28 mouse cellular contexts compared by ENCODE assay signal in the genomic region with DNA sequence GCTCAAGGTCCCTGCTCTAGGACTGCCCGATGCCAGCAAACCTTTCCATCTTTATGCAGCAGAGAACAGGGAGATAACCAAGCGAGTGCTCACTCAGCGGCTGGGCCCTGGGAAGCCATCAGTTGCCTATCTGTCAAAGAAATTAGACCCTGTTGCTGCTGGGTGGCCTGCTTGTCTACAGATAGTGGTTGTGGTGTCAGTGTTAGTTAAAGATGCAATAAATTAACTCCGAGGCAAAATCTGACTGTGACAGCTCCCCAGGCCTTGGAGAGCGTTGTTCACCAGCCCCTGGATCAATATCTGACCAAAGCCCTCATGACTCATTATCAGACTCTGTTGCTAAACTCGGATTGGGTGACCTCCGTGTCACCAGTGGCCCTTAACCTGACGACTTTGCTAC.
DNase-seq lines count a peak whose midpoint lies in the region; ATAC-seq lines count a peak whose summit lies in the region.
"Had no signal": no experiment of that assay in that cellular context is flagged by ENCODE, and none has a peak within 500 bp of the region (broad histone marks: within the 10 kb centered on the region; RNA-seq: fewer than 3 reads in every experiment).

No protein-coding gene starts in this region.

- no peaks in the 10 kb centered on the region for H3K9me3 ChIP-seq in liver, embryonic 12.5 days (replicated peaks)
- H3K9me3 ChIP-seq: heart, embryonic 13.5 days; hindbrain, embryonic 10.5 days; hindbrain, embryonic 15.5 days; kidney, embryonic 15.5 days; midbrain, embryonic 12.5 days; neural tube, embryonic 13.5 days had no signal

- H3K4me3 ChIP-seq in liver, embryonic 12.5 days = no peak overlapping the region
- H3K4me3 ChIP-seq: erythroblast, embryonic 14.5 days; heart, embryonic 13.5 days; hindbrain, embryonic 10.5 days; hindbrain, embryonic 15.5 days; kidney, embryonic 15.5 days; layer of hippocampus, adult 2 months; left cerebral cortex, adult 2 months; midbrain, embryonic 12.5 days; neural tube, embryonic 13.5 days had no signal

- peak; percentile 50 to 79 for DNase-seq in adrenal gland, adult (ENCODE audit: inconsistent age in 2 of 2, low spot score in 1 of 2)
- DNase-seq in adrenal gland, postnatal 4 days (ENCODE audit: low spot score in 2 of 2) = no peak
- DNase-seq in adrenal gland, postnatal 36 days = peak; percentile 53
- no peak for DNase-seq in cerebellum, postnatal 36 days
- no peak for DNase-seq in cerebellum, adult 9-10 months
- DNase-seq: cerebellum, adult 2 months; forebrain, postnatal 0 days; heart, postnatal 14 days; kidney, adult 18-20 months; kidney, postnatal 25 days; left cerebral cortex, postnatal 4 days; lung, embryonic 14.5 days; lung, postnatal 14 days; right cerebral cortex, postnatal 14 days had no signal

- 42% methylated on average over 8 of the region's 8 CpGs for WGBS in liver, embryonic 12.5 days (ENCODE audit: insufficient replicate concordance)

- ATAC-seq in liver, embryonic 12.5 days = peak; percentile 49; the same call in 1 of the 2 replicates
- peak; percentile 93 for ATAC-seq in megakaryocyte progenitor cell, adult 5-6 weeks (replicated peaks; ENCODE audit: poor library complexity)
- no peak for ATAC-seq in CD4-positive, CD25-positive, alpha-beta regulatory T cell, adult 4 months
- ATAC-seq: forebrain, postnatal 0 days; inflammation-experienced regulatory T-cells, adult 6 months; Patski had no signal

- no peak overlapping the region for H3K4me2 ChIP-seq in liver, embryonic 12.5 days
- H3K4me2 ChIP-seq: heart, embryonic 13.5 days; hindbrain, embryonic 15.5 days; kidney, embryonic 15.5 days; lung, embryonic 14.5 days; midbrain, embryonic 12.5 days; neural tube, embryonic 13.5 days had no signal

- H3K36me3 ChIP-seq in liver, embryonic 12.5 days = no peaks in the 10 kb centered on the region
- H3K36me3 ChIP-seq: heart, embryonic 13.5 days; hindbrain, embryonic 10.5 days; hindbrain, embryonic 15.5 days; kidney, embryonic 15.5 days; midbrain, embryonic 12.5 days; neural tube, embryonic 13.5 days had no signal

- H3K27me3 ChIP-seq in liver, embryonic 12.5 days (replicated peaks) = no peaks in the 10 kb centered on the region
- H3K27me3 ChIP-seq: heart, embryonic 13.5 days; hindbrain, embryonic 15.5 days; kidney, embryonic 15.5 days; midbrain, embryonic 12.5 days; neural tube, embryonic 13.5 days had no signal

- no peak overlapping the region for H3K27ac ChIP-seq in liver, embryonic 12.5 days
- H3K27ac ChIP-seq: heart, embryonic 13.5 days; hindbrain, embryonic 10.5 days; hindbrain, embryonic 15.5 days; kidney, embryonic 15.5 days; layer of hippocampus, adult 2 months; left cerebral cortex, adult 2 months; midbrain, embryonic 12.5 days; neural tube, embryonic 13.5 days had no signal

- H3K9ac ChIP-seq in liver, embryonic 12.5 days = no peak overlapping the region
- H3K9ac ChIP-seq: forebrain, postnatal 0 days; heart, embryonic 13.5 days; hindbrain, embryonic 15.5 days; kidney, embryonic 15.5 days; lung, embryonic 14.5 days; midbrain, embryonic 12.5 days; neural tube, embryonic 13.5 days had no signal

- peaks cover 6% of the 10 kb centered on the region; the same call in 1 of the 2 replicates for H3K4me1 ChIP-seq in liver, embryonic 12.5 days
- H3K4me1 ChIP-seq: hindbrain, embryonic 10.5 days; kidney, embryonic 15.5 days; midbrain, embryonic 12.5 days; neural tube, embryonic 13.5 days had no signal

Comparison
In these comparisons a context has a peak if more than half of its experiments do, and no peak if none do; other contexts are left out.
1. DNase-seq: peak in adrenal gland, adult (2 of 2) and adrenal gland, postnatal 36 days (2 of 2); none in adrenal gland, postnatal 4 days (0 of 2), cerebellum, postnatal 36 days (0 of 2) and cerebellum, adult 9-10 months (single experiment).